In genomic region chr12:91667741-91668140, GRCm38 (mm10) we compare ENCODE assay signal across 16 mouse cellular contexts.
DNase-seq lines count a peak whose midpoint lies in the region; ATAC-seq and TF ChIP-seq lines count a peak whose summit lies in the region.
"Had no signal": no experiment of that assay in that cellular context is flagged by ENCODE, and none has a peak within 500 bp of the region (broad histone marks: within the 10 kb centered on the region; RNA-seq: fewer than 3 reads in every experiment).

No protein-coding gene starts in this region.

- TF ChIP-seq POLR2A in heart, adult 2 months (IDR thresholded peaks at IDR 0.05; ENCODE audit: insufficient read depth, low read depth, low read length): no peak
- no peak for TF ChIP-seq POLR2A in lung, adult 2 months (IDR thresholded peaks at IDR 0.05; ENCODE audit: borderline replicate concordance, extremely low read depth, low read depth, low read length)
- no peak for TF ChIP-seq POLR2A in brain, embryonic 14.5 days (IDR thresholded peaks at IDR 0.05; ENCODE audit: borderline replicate concordance, extremely low read depth, insufficient read depth, insufficient read length, poor library complexity, severe bottlenecking)

- no peak overlapping the region for H3K9ac ChIP-seq in heart, embryonic 15.5 days
- H3K9ac ChIP-seq in heart, adult 2 months (ENCODE audit: low read depth, low read length): no peak overlapping the region
- H3K9ac ChIP-seq in lung, postnatal 0 days (replicated peaks; ENCODE audit: low read depth): no peak overlapping the region
- no peak overlapping the region for H3K9ac ChIP-seq in stomach, embryonic 14.5 days (replicated peaks; ENCODE audit: low read depth, low read length)
- H3K9ac ChIP-seq: limb, embryonic 12.5 days; midbrain, embryonic 12.5 days had no signal

- no peak overlapping the region for H3K4me3 ChIP-seq in heart, embryonic 15.5 days
- no peak overlapping the region for H3K4me3 ChIP-seq in heart, adult 2 months
- H3K4me3 ChIP-seq in lung, postnatal 0 days (ENCODE audit: low read depth, low read length): no peak overlapping the region
- H3K4me3 ChIP-seq in lung, adult 2 months (replicated peaks; ENCODE audit: extremely low read depth, low read depth, low read length): no peak overlapping the region
- H3K4me3 ChIP-seq in stomach, embryonic 14.5 days (ENCODE audit: low read depth, low read length): no peak overlapping the region
- H3K4me3 ChIP-seq: limb, embryonic 12.5 days; midbrain, embryonic 12.5 days had no signal

- no peaks in the 10 kb centered on the region for H3K36me3 ChIP-seq in heart, embryonic 15.5 days
- no peaks in the 10 kb centered on the region for H3K36me3 ChIP-seq in heart, adult 2 months (ENCODE audit: control insufficient read depth, insufficient read depth, low read length)
- no peaks in the 10 kb centered on the region for H3K36me3 ChIP-seq in lung, postnatal 0 days (ENCODE audit: insufficient read depth, low read length)
- H3K36me3 ChIP-seq in stomach, embryonic 14.5 days (ENCODE audit: control insufficient read depth, insufficient read depth, low read length): no peaks in the 10 kb centered on the region
- H3K36me3 ChIP-seq: limb, embryonic 12.5 days; midbrain, embryonic 12.5 days had no signal

- H3K4me2 ChIP-seq in heart, embryonic 15.5 days: no peak overlapping the region
- no peak overlapping the region for H3K4me2 ChIP-seq in lung, postnatal 0 days (replicated peaks; ENCODE audit: low read depth, low read length)
- H3K4me2 ChIP-seq in stomach, embryonic 14.5 days (replicated peaks; ENCODE audit: low read depth, low read length): no peak overlapping the region
- H3K4me2 ChIP-seq: limb, embryonic 12.5 days; midbrain, embryonic 12.5 days had no signal

- H3K9me3 ChIP-seq in heart, embryonic 15.5 days (replicated peaks): no peaks in the 10 kb centered on the region
- no peaks in the 10 kb centered on the region for H3K9me3 ChIP-seq in lung, postnatal 0 days (ENCODE audit: low read length)
- H3K9me3 ChIP-seq in stomach, embryonic 14.5 days (ENCODE audit: control insufficient read depth, low read depth, low read length): no peaks in the 10 kb centered on the region
- H3K9me3 ChIP-seq: limb, embryonic 12.5 days; midbrain, embryonic 12.5 days had no signal

- H3K27me3 ChIP-seq in heart, embryonic 15.5 days: peaks cover 2% of the 10 kb centered on the region; the same call in 1 of the 2 replicates
- H3K27me3 ChIP-seq in heart, adult 2 months (ENCODE audit: control insufficient read depth, insufficient read depth, low read length): no peaks in the 10 kb centered on the region
- no peaks in the 10 kb centered on the region for H3K27me3 ChIP-seq in lung, postnatal 0 days (replicated peaks; ENCODE audit: insufficient read depth, low read length)
- no peaks in the 10 kb centered on the region for H3K27me3 ChIP-seq in stomach, embryonic 14.5 days (ENCODE audit: control insufficient read depth, insufficient read depth, low read length)
- H3K27me3 ChIP-seq: limb, embryonic 12.5 days; midbrain, embryonic 12.5 days; Patski had no signal

- no peak overlapping the region for H3K27ac ChIP-seq in heart, embryonic 15.5 days
- H3K27ac ChIP-seq in heart, adult 2 months: no peak overlapping the region
- 0 out of 2 replicates have a peak overlapping the region, but pooled peaks have one; percentile 8 for H3K27ac ChIP-seq in lung, postnatal 0 days (ENCODE audit: low read length)
- H3K27ac ChIP-seq in stomach, embryonic 14.5 days (ENCODE audit: low read length): no peak overlapping the region; the same call in 1 of the 2 replicates
- H3K27ac ChIP-seq: limb, embryonic 12.5 days; midbrain, embryonic 12.5 days had no signal

- WGBS in heart, embryonic 15.5 days: 34% methylated on average over 7 of the region's 7 CpGs
- WGBS in heart, adult 2 months: 42% methylated on average over 7 of the region's 7 CpGs
- WGBS in lung, postnatal 0 days: 43% methylated on average over 7 of the region's 7 CpGs
- 56% methylated on average over 7 of the region's 7 CpGs for WGBS in lung, adult 2 months
- WGBS in stomach, embryonic 14.5 days: 53% methylated on average over 7 of the region's 7 CpGs

- peaks cover 19% of the 10 kb centered on the region for H3K4me1 ChIP-seq in heart, embryonic 15.5 days (replicated peaks)
- H3K4me1 ChIP-seq in heart, adult 2 months (ENCODE audit: control insufficient read depth, insufficient read depth, low read length): peaks cover 4% of the 10 kb centered on the region; the same call in 1 of the 2 replicates
- no peaks in the 10 kb centered on the region; the same call in 1 of the 2 replicates for H3K4me1 ChIP-seq in lung, postnatal 0 days (ENCODE audit: insufficient read depth, low read depth, low read length)
- H3K4me1 ChIP-seq in lung, adult 2 months (ENCODE audit: control insufficient read depth, insufficient read depth, low read length): no peaks in the 10 kb centered on the region; the same call in 1 of the 2 replicates
- H3K4me1 ChIP-seq in stomach, embryonic 14.5 days (ENCODE audit: control insufficient read depth, insufficient read depth, low read length): no peaks in the 10 kb centered on the region

- DNase-seq in heart, adult 2 months: no peak
- peak; percentile 70 for DNase-seq in lung, postnatal 0 days (ENCODE audit: low spot score)
- DNase-seq in lung, adult 2 months: no peak
- peak; percentile 70 for DNase-seq in brain, embryonic 14.5 days (ENCODE audit: low read depth)
- DNase-seq in thymus, postnatal 0 days (ENCODE audit: low spot score): no peak
- DNase-seq in urinary bladder, postnatal 10 days (ENCODE audit: low spot score): no peak
- DNase-seq: adrenal gland, adult 8-10 months; cerebellum, adult 9-10 months; embryo, embryonic 11 days; heart, postnatal 36 days; kidney, adult 9 months had no signal

- TF ChIP-seq EP300 in heart, adult 2 months (IDR thresholded peaks at IDR 0.05; ENCODE audit: insufficient read depth, low read depth, low read length): no peak
- TF ChIP-seq EP300 in lung, postnatal 0 days (IDR thresholded peaks at IDR 0.05): no peak

- 0 out of 2 replicates have a peak, but pooled peaks have one; percentile 7 for ATAC-seq in heart, embryonic 15.5 days (replicated peaks; ENCODE audit: insufficient number of reproducible peaks, insufficient read depth, low FRiP score, low read depth)
- peak; percentile 69 for ATAC-seq in lung, postnatal 0 days
- ATAC-seq in stomach, embryonic 14.5 days (ENCODE audit: insufficient number of reproducible peaks, insufficient read depth, low FRiP score, low read depth): 0 out of 2 replicates have a peak, but pooled peaks have one; percentile 38
- ATAC-seq: Patski had no signal

- TF ChIP-seq CTCF in heart, adult 2 months (IDR thresholded peaks at IDR 0.05): no peak
- TF ChIP-seq CTCF in lung, postnatal 0 days (IDR thresholded peaks at IDR 0.05): no peak
- TF ChIP-seq CTCF in lung, adult 2 months (IDR thresholded peaks at IDR 0.05; ENCODE audit: insufficient read depth, low read length): no peak
- TF ChIP-seq CTCF in brain, embryonic 14.5 days (IDR thresholded peaks at IDR 0.05; ENCODE audit: borderline replicate concordance, extremely low read depth, insufficient read depth, insufficient read length): no peak

- intact Hi-C loops in heart, adult 2 months (cut with DNase I): no loop called here

- no peaks in the 10 kb centered on the region for H3K79me2 ChIP-seq in heart, adult 2 months (replicated peaks; ENCODE audit: control insufficient read depth, insufficient read depth, low read length)

Comparison
In these comparisons a context has a peak if more than half of its experiments do, and no peak if none do; other contexts are left out.
1. DNase-seq: peak in lung, postnatal 0 days (single experiment) and brain, embryonic 14.5 days (single experiment); none in heart, adult 2 months (0 of 2), lung, adult 2 months (single experiment), thymus, postnatal 0 days (single experiment) and urinary bladder, postnatal 10 days (single experiment).
2. ATAC-seq: peak in every context shown above with its lines; median percentile 69 in lung, postnatal 0 days; 38 in stomach, embryonic 14.5 days; 7 in heart, embryonic 15.5 days.